Mouse (Mus musculus) ovary, adult 10 weeks (tissue): Measurements from ENCODE around the gene Pole4. TPM values are rescaled to one million over a fixed set of nuclear protein-coding genes. Genes with fewer than 3 reads are reported as not detected.

ENCODE experiments used
- polyA plus RNA-seq: library from polyadenylated mRNA; stranded (reverse); fragments of 350-450 nt; fragmentation: Illumina TruSeq; extraction: RNeasy Lipid Tissue Mini Kit (QIAGEN cat#74804); gene quantifications from one replicate; pipeline ENCODE4 v1.2.3, GENCODE M21; 2014

Gene Pole4
- polyA plus RNA-seq, result 189 TPM

GRCm38 (mm10) chr6:82705221-82705620 is at the start of gene Pole4:
Pole4 (minus strand) TSS chr6:82705365.

Other genes with a start within 250 kb of the Pole4 start
- gene Hk2, start 69.1 kb upstream of the Pole4 start, polyA plus RNA-seq, result 16.7 TPM
- gene Sema4f, start 234.4 kb upstream of the Pole4 start, polyA plus RNA-seq, result not detected
- not detected for gene M1ap, start 241.5 kb upstream of the Pole4 start, polyA plus RNA-seq